Mouse (Mus musculus) G1E-ER4 (cell line): ENCODE measurements around the gene Cish. TPM values are rescaled to one million over a fixed set of nuclear protein-coding genes. Genes with fewer than 3 reads are reported as not detected.

Source experiments
- GATA1 ChIP-seq: IDR thresholded peaks from one replicate; pipeline ENCODE4 v1.8.0; 2012; ENCODE audit warnings: low read length, inconsistent platforms
- polyA plus RNA-seq: library from polyadenylated mRNA; stranded (reverse); fragments of >175 nt; gene quantifications from 2 replicates; pipeline ENCODE4 v1.2.3, GENCODE M21; 2012

Cish gene
- polyA plus RNA-seq, 1 experiment, result 121 TPM

GRCm38 (mm10) chr9:107302592-107302991 lies 6.8 kb downstream of the Cish start:
- no peak for TF ChIP-seq GATA1

GRCm38 (mm10) chr9:107303121-107303820 lies 7.4 kb downstream of the Cish start:
- no peak for TF ChIP-seq GATA1

GRCm38 (mm10) chr9:107303900-107304299 lies 8.1 kb downstream of the Cish start:
- TF ChIP-seq GATA1, result no peak

GRCm38 (mm10) chr9:107304383-107304782 lies 8.6 kb downstream of the Cish start:
- no peak for TF ChIP-seq GATA1

- no peak for TF ChIP-seq GATA1
Measured at GRCm38 (mm10) chr9:107305012-107305411, 9.2 kb downstream of the Cish start.

GRCm38 (mm10) chr9:107305601-107306542 lies 10.0 kb downstream of the Cish start:
- no peak for TF ChIP-seq GATA1

GRCm38 (mm10) chr9:107307099-107307872 lies 11.5 kb downstream of the Cish start:
- no peak for TF ChIP-seq GATA1

GRCm38 (mm10) chr9:107307886-107308285 lies 12.1 kb downstream of the Cish start:
- no peak for TF ChIP-seq GATA1

- TF ChIP-seq GATA1, result no peak
Measured at GRCm38 (mm10) chr9:107308346-107309000, 12.6 kb downstream of the Cish start.

- TF ChIP-seq GATA1, result no peak
Measured at GRCm38 (mm10) chr9:107309171-107309570, 13.3 kb downstream of the Cish start.

- TF ChIP-seq GATA1, result no peak
Measured at GRCm38 (mm10) chr9:107309600-107309999, 13.8 kb downstream of the Cish start.

- TF ChIP-seq GATA1, result no peak
Measured at GRCm38 (mm10) chr9:107312811-107313584, 17.2 kb downstream of the Cish start.

GRCm38 (mm10) chr9:107313926-107314325 lies 18.1 kb downstream of the Cish start:
- no peak for TF ChIP-seq GATA1

GRCm38 (mm10) chr9:107315791-107316190 lies 20.0 kb downstream of the Cish start:
- TF ChIP-seq GATA1, result no peak

- no peak for TF ChIP-seq GATA1
Measured at GRCm38 (mm10) chr9:107322461-107323050, 26.7 kb downstream of the Cish start.
